Mouse (Mus musculus): ENCODE data around the gene C1qtnf2.

Gene C1qtnf2

DNA sequence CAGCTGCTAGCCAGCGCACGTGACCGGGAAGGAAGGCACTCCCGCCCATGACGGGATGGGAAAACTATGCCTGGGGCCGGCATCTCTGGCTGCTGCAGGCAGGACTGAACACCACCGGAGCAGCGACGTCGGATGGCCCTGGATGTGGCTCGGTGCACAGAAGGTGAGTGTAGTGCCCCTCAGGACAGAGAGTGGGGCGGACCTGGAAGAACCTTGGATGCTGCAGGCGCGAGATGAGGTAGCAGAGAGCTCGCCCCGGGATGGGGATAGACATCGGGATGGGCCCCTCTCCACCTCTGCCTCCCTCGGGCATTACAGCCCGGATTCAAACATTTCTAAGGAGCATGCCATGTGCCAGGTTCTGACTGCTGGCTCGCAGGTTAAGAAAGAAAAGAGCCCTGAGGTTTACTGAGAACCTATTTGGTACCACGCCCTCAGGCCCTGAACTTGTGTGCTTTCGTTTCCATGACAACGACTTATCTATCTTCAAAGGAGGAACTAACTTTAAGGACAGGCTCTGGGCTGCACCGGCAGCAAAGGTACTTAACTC is at the start of gene C1qtnf2:
Gene C1qtnf2, plus strand, starts transcription at position 52 of the 550 bp plus-strand sequence.
- peak; percentile 79 for DNase-seq

DNA sequence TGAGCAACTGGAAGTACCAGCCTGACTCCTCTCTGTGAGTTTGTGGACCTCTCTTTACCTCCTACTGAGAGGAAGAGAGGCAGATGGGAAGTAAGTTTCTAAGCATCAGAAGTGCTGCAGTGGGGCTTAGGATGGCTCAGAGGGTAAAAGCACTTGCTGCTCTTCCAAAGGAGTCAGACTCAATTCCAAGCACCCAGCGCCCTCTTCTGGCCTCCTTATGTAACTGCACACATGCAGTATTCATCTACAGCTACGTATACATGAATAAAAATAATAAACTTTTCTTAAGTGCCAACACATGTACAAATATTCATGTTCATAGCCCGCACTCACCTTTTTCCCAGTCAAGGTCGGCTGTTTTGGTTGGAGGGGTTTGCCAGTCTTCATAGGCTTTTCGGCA is 49.7 kb upstream of the C1qtnf2 start:
- no peak for DNase-seq

DNA sequence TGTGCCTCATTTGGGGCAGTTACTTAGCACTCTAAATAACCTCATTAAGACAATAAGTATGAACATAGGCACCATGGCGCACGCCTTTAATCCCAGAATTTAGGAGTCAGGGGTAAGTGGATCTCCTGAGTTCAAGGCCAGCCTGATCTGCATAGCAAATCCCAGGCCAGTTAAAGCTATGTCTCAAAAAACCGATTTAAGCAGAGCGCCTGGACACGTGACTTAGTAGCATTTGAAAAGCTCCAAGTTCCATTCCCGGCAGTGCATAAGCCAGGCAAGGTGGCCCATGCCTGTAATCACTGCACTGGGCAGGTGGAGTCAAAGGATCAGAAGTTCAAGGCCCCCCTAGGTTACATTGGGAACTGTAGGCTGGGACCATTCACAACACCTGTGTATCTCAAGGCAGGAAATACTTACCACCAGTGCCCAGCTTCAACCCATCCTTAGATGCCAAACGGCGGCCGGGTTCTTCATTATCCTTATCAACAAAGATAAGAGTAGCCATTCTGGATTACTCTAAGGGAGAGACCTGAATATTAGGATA is 48.8 kb upstream of the C1qtnf2 start:
- DNase-seq: no peak

DNA sequence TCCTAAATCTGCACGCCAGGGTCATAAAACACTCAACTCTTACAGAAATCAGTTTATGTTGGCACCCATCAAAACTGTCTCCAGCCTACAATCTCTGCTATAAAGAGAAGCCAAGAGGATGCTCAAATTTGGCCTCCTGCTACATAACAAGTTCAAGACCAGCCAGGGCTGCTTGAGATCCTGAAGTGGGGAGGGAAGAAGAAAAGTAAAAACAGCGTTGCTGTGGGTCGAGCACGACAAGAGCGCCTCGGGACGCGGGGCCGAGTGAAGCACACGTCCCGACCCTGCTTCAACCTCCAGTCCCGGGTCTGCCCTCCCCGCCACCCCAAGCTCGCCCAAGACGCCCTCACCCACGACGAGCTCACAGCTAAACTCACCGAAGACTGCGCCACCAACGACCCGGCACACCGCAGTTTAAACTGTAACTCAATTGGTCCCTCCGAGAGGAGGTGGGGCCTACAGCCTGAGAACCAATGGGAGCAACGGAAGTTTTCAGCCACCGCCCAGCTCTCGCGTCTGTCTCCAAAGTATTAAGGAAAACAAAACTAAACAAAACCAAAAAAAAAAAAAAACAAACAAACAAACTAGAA is 48.2 kb upstream of the C1qtnf2 start, which contains the start of gene Pttg1:
Gene Pttg1, minus strand, starts transcription at position 428 of the 590 bp plus-strand sequence.
- DNase-seq: peak; percentile 88

DNA sequence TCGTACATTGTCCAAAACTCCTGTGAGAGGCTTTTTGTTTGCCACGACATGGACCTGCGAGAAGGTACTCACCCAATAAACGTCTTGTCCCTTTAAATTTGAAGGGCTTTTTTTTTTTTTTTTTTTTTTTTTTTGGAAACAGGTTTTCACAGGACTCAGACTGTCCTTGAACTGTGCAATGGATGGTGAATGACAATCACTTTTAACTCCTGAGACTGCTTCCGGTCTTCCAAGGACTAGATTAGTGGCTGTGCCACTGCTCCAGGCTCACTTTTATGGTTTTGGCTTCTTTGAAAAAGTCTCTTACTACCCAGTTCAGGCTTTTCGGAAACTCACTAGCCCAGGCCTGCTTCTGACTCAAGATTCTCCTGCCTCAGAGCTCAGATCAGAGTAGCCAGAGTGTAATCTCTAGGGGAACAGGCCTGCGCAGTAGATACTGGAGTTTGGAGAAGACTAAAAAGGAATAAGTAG is 47.6 kb upstream of the C1qtnf2 start:
- DNase-seq: no peak

DNA sequence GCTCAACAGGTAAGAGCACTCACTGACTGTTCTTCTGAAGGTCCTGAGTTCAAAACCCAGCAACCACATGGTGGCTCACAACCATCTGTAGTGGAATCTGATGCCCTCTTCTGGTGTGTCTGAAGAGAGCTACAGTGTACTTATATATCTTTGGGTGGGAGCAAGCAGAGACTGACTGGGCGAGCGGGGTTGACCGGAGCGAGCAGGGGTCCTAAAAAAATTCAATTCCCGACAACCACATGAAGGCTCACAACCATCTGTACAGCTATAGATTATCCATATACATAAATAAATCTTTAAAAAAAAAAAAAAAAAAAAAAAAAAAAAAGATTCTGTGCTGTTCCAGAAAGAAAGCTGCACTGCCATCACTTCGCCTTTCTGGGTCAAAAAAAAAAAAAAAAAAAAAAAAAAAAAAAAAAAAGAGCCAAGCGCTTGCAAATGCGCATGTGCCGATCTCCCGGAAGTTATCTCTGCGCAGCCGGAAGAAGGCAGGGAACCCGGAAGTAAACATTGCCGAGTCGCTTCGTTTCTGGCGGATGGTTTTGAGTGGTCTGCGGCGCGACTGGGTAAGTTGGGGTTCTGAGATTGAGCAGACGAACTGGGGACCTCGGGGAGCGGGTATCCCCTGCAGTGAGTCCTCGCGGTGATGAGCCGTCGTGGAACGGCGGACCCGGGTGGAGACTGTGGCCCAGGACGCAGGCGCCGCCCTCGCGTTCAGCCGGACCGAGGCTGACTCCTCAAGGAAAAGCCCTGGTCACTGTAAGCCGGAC is 40.6 kb upstream of the C1qtnf2 start, which contains the start of gene Slu7:
Gene Slu7, plus strand, starts transcription at position 491 of the 770 bp plus-strand sequence.
- DNase-seq: peak; percentile 86

DNA sequence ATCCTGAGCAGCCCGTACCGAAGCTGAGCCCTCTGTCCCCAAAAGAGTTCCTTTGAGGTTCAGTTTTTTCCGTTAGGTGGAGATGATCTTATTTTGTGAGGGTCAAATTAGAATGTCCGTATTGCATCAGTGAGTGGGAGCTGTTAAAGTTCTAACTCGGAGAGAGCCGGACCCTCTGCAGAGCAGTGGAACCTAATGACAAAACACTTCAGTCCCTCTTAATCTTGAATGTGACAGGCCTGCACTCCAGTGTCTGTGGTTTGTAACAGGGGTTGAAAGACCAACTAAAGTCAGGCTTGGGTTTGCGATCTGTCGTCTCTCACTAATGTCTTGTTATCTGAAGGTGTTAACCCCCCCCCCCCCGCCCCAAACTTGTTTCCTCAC is 40.1 kb upstream of the C1qtnf2 start:
- DNase-seq: no peak

DNA sequence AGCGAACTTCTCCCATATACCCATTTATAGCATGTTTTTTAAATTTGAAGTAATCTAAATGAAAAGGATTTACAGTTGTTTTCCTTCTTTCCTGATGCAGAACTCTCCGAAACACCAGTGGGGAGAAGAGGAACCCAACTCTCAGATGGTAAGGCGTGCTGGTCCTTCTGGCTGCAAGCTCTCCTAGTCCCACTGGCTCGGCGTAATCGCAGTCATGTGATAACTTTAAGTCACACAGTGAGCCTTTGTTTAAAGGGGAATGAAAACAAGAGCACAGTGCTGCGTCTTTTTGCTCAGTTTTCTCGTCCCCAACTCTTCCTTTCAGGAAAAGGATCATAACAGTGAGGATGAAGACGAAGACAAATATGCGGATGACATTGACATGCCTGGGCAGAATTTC is 33.0 kb upstream of the C1qtnf2 start:
- DNase-seq: no peak

DNA sequence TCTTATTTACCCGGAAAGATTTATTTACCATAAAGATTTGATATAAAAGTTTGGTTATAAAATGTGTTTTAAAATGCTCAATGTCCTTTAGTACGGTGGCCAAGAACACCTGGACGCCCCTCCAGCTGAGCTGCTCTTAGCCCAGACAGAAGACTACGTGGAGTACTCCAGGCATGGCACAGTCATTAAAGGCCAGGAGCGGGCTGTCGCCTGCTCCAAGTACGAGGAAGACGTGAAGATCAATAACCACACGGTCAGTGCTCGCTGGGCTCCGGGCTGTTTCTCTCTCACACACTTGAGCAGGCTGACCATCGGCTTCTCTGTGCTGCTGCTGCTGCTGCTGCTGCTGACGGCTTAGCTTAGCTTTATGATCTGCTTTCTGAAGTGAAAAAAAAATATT is 30.9 kb upstream of the C1qtnf2 start:
- no peak for DNase-seq

DNA sequence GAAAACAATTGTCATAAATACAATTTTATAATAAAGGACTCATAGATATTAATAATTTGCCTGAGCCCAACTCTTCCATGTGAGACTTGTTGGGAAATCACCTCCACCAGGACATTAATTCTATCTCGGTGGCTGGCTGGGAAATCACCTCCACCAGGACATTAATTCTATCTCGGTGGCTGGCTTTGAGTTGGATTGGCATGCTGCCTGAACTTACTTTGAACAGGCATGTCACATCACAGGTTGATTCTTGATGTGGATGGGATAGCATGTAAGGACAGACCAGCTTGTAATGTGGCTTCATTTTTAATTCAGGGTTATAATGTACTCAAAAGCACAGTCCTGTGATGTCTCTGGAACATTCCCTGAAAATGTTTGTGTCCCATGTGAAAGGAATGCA is 24.2 kb upstream of the C1qtnf2 start:
- DNase-seq: no peak

DNA sequence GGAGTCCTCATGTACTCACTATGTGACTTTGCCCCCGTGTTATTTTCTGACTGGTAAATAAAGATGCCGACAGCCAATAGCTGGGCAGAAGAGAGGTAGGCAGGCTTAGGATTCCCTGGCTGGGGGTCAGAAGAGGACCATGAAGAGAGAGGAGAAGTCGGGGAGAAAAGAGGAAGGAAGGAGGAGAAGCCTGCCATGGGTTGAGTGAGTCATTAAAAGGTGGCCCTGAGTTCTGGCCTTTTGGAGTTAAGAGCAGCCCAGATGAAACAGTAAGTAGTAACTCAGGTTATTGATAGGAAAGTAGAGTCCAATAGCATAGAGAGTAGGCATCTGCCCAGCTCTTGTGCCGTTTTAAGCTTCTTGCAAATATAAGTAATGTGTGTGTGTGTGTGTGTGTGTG is 22.8 kb upstream of the C1qtnf2 start:
- DNase-seq: no peak

DNA sequence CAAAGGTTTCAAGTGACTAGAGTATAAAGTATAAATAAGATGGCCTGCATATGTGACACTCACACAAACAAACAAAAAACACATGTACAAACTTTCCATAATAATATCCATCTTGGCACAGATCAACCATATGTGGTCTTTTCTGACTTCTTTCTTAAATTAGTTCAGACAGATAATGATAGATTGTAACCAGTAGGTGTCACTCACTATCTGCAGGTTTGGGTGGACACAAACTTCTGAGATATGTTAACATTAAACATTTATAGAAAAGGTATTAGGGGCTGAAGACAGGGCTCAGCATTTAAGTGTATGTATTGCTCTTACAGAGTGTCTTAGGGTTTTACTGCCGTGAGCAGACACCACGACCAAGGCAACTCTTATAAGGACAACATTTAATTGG is 21.8 kb upstream of the C1qtnf2 start:
- DNase-seq: no peak

DNA sequence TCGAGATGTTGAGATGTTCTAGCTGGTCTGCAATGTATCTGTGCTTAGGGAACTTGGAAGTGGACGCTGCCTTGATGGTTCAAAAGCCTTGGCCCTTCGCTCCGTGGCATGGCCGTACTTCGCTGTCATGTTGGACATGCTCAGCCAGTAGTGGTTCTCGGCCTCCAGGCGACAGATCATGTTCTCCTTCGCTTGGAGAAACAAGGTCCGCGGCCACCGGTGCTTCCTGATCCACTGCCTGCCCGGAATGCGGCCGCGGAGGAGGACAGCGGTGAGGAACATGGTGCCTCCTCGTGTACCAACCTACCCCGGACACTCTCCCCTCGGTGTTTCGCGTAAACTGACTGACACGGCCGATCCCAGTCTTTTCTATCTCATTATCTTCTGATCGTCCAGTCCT is 10.9 kb upstream of the C1qtnf2 start:
- no peak for DNase-seq

DNA sequence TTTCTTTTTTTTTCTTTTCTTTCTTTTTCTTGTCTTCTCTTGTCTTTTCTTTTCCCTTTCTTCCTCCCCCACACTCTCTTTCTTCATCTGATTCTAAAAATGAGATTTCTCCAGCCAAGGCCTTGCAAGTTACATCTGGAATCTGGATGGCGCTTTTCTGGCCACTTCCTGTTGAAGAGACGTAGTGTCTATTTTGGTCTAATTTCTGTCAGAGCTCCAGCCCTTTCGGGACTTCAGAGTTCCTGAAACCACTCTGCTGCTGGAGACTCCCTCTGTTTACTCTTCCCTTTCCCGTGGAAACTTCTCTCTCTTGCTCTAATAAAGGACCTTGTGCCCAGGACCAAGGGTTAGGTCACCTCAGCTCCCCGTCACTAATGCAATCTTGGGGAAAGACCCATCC is 4.0 kb upstream of the C1qtnf2 start:
- DNase-seq: peak; percentile 63

DNA sequence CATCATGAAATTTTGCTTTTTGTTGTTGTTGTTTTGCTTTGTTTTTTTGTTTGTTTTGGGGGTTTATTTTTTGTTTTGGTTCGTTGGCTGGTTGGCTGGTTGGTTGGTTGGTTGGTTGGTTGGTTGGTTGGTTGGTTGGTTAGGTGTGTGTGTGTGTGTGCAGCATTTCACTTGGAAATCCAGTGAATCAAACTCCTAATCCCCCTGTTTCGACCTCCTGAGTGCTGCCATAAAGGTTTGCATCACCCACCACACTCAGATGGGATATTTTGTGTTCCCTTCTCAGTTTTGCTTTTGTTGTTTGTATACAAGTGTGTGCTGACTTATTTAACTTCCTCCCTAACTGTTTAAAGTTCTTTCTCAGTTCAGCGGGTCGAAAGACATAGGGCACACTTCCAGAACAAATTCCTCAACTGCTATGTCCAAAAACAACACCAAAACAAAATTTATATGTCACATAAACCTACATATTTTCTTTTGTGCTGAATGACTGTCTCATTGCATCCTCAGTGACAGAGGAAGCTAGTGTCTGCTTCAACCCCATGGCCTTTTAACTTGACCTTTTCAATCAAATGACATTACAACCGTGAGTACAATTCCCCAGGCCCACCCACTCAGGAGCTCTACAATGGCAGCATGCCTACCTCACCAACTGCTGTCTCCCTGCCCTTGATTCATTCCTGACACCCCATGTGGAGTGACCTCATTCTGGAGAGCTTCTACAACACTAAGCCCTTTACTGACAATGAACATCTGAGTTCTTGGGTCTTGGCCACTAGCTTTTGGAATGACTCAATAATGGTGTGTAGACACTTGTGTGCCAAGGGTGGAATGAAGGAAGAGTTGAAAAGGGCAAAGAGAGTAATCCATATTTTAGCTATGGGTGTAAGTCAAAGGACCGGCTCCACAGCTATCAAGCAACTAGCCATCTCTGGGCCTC is 2.9 kb upstream of the C1qtnf2 start:
- peak; percentile 16 for DNase-seq

DNA sequence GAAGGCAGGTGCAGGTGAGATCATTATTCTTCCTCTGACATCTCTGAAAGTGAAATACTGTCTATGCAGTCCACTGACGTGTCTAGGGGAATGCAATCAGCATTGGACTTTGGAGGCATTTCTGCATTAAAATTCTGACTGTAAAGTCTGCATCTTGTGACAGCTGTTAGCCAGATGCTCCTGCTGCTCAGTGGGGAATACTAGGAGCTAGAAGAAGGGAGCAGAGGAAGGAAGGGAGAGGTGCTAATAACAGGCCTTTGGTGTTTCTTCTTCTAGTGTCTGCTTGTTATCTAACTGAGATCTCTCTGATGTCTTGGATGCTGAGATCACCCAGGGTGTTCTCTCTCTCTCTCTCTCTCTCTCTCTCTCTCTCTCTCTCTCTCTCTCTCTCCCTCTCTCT is 961 bp upstream of the C1qtnf2 start:
- peak; percentile 14 for DNase-seq

DNA sequence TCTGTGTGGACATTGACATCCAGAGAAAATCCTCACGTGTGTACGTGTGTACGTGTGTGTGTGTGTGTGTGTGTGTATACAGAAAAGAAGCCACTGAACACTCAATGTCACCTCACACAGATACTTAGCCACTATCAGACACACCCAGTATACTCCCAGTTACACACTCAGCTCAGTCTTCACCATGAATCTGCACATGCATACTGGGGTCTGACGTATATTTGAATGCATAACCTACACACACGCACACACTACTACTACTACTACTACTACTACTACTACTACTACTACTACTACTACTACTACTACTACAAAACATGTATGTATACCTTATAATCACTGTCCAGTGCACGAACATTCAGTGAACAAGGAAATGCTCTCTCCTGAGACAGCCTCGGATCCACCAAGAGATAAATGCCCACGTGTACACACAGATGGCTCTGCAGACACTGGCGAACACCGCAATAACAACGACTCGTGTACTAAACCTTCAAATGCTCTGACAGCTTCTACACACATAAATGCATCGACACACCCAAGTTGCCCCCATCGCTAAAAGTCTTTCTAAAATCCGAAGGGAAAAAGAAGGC is 346 bp upstream of the C1qtnf2 start:
- DNase-seq: peak; percentile 3

DNA sequence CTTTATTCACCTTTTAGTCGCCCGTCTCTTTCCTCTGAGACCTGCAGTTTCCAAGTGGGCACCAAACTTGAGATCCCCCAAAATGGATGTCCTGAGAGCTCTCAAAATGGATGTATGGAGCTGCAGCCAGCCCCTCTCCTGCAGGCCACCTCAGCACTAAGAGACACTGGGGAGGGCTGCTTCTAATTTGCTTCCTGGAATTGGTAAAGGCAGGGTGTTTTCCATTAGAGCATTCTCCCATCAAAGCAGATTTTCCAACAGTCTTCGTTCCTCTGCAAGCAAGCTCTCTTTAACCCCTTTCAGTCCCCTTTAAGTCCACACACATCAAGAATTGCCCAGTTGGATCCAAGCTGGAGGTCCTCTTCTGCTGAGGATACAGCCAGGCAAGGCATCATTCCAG is 5.3 kb downstream of the C1qtnf2 start:
- no peak for DNase-seq

DNA sequence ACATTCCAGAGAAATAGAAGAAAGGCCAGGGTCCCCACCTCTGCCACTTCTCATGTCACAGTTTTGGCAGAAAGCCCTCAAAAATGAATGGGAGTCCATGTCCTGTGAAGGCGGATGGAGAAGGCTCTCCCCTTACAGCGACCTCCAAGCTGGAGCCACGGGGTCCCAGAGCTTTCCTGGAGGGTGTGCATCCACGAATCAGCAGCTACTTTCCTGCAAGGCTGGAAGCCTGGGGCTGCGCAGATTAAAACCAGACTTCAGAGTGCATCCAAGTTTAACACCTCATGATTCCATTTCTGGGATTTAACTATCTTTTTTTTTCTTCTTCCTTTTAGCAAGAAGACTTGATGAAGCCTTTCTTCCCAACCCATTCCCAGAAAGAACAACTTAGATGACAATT is 6.5 kb downstream of the C1qtnf2 start:
- DNase-seq: peak; percentile 30

DNA sequence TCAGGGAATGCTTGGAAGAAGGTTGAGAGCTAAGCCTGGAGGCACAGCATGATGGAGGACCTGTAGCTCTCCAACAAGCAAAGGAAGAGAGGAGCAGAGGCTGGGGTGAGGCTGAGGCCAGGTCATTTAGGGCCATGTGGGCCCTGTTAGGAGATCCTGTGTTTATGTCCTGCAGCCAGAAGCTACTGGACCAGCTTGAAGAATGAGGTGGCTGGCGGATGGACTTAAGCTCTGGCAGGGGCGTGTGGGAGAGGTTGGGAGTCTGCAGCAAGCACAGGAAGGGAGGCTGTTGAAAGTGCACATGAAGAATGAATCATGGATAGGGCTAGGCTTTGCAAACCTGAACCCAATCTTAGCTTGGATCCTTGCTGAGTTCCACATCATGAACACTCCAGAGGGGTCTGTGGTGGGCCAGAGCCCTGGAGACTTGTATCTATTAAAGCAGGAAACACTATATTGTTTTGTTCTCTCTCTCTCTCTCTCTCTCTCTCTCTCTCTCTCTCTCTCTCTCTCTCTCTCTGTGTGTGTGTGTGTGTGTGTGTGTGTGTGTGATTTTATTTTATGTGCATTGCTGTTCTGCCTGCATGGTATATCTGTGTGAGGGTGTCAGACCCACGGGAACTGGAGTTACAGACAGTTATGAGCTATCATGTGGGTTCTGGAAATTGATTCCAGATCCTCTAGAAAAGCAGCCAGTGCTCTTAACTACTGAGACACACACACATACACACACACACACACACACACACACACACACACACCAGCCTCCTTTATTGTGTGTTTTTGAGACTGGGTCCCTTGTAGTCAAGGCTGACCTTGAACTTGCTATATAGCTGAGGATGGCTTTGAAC is 7.8 kb downstream of the C1qtnf2 start:
- DNase-seq: peak; percentile 34

DNA sequence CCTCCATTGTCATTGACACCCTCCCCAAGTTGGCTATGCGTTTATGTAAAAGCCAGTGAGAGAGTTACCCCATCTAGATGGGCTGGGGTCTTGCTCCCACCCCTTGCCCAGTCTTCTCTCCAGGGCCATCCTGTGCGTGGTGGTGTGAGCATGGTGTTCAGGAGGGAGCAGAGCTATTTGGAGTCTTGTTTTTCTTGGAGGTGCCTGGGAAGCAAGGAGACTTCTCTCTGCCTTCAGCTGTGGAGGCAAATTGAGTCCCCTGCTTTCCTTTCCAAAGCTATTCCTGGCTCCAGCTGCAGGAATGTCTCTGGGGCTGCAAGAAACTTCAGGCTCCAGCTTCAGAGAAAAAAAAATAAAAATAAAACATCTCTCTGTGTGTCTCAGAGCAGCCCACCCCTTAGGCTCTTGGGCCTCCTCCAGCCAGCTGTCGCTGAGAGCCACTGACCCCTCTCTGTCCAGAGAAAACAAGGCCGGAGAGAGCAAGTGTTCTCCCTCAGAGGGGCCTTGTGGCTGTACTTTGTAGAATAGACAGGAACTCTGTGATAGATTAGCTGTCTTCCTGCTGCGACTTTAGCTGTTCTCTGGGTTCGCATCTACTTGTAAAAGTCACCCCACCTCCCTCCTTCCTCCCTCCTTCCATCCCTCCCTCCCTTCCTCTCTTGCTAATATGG is 9.2 kb downstream of the C1qtnf2 start:
- DNase-seq: peak; percentile 80

Data from kidney, postnatal 10 days (tissue).